Mouse (Mus musculus) left cerebral cortex, postnatal 10 days (tissue): Measurements from ENCODE around the gene Kif6. TPM values are rescaled to one million over a fixed set of nuclear protein-coding genes. Genes with fewer than 3 reads are reported as not detected.
A peak's percentile ranks its signal among the peaks of the same experiment; 100 is the strongest.

Experiments
- DNase-seq, 2 experiments: peaks; one replicate each; pipeline ENCODE4 v3.0.0; 2021 to 2022; ENCODE audit warnings: low spot score in 2 of 2, mixed read lengths in 1 of 2; ENCODE audit errors: extremely low spot score in 1 of 2
- intact Hi-C: fragments of 180-260 bp; cut with DNase I; formaldehyde crosslinking; loops from one replicate; pipeline ENCODE4 v1.15.1; 2025
- total RNA-seq, 2 experiments: library from RNA; stranded (reverse); gene quantifications; 2 replicates each; pipeline ENCODE4 v1.2.3; 2021

Gene Kif6
- total RNA-seq, 2 experiments from 2014 or later: 1.1 to 1.8 TPM

- intact Hi-C loops: no loop called here
- peak in 1 of 2 experiments; percentile 17 for DNase-seq
Measured at GRCm38 (mm10) chr17:49652357-49652756, 37.4 kb downstream of the Kif6 start.

- no peak for DNase-seq
- intact Hi-C loops: no loop called here
Measured at GRCm38 (mm10) chr17:49652800-49653199, 37.9 kb downstream of the Kif6 start.

- intact Hi-C loops: no loop called here
- no peak for DNase-seq
Measured at GRCm38 (mm10) chr17:49661626-49662025, 46.7 kb downstream of the Kif6 start.

- no peak for DNase-seq
- intact Hi-C loops: no loop called here
Measured at GRCm38 (mm10) chr17:49666728-49667127, 51.8 kb downstream of the Kif6 start.

GRCm38 (mm10) chr17:49668296-49668695, 53.4 kb downstream of the Kif6 start:
- intact Hi-C loops: no loop called here
- DNase-seq: no peak

GRCm38 (mm10) chr17:49671921-49672339, 57.0 kb downstream of the Kif6 start:
- intact Hi-C loops: no loop called here
- no peak for DNase-seq

GRCm38 (mm10) chr17:49672421-49672820, 57.5 kb downstream of the Kif6 start:
- no peak for DNase-seq
- intact Hi-C loops: no loop called here

GRCm38 (mm10) chr17:49675629-49676028, 60.7 kb downstream of the Kif6 start:
- no peak for DNase-seq
- intact Hi-C loops: no loop called here

GRCm38 (mm10) chr17:49681410-49681809, 66.5 kb downstream of the Kif6 start:
- no peak for DNase-seq
- intact Hi-C loops: no loop called here

- intact Hi-C loops: no loop called here
- DNase-seq: no peak
Measured at GRCm38 (mm10) chr17:49684146-49684545, 69.2 kb downstream of the Kif6 start.

- DNase-seq: no peak
- intact Hi-C loops: no loop called here
Measured at GRCm38 (mm10) chr17:49690607-49691454, 75.9 kb downstream of the Kif6 start.

- intact Hi-C loops: no loop called here
Measured at GRCm38 (mm10) chr17:49691455-49691805, 76.5 kb downstream of the Kif6 start.

GRCm38 (mm10) chr17:49693206-49693605, 78.3 kb downstream of the Kif6 start:
- intact Hi-C loops: no loop called here
- DNase-seq: no peak

More at GRCm38 (mm10) chr17:49691455-49691805, 76.5 kb downstream of the Kif6 start:
- DNase-seq: no peak

- intact Hi-C loops: no loop called here
- DNase-seq: no peak
Measured at GRCm38 (mm10) chr17:49697220-49697619, 82.3 kb downstream of the Kif6 start.

- DNase-seq: peak in 1 of 2 experiments; percentile 56
- intact Hi-C loops: no loop called here
Measured at GRCm38 (mm10) chr17:49703492-49704249, 88.7 kb downstream of the Kif6 start.

GRCm38 (mm10) chr17:49709192-49709591, 94.3 kb downstream of the Kif6 start:
- intact Hi-C loops: no loop called here
- no peak for DNase-seq

GRCm38 (mm10) chr17:49710101-49710630, 95.2 kb downstream of the Kif6 start:
- intact Hi-C loops: no loop called here
- no peak for DNase-seq

- intact Hi-C loops: no loop called here
- DNase-seq: no peak
Measured at GRCm38 (mm10) chr17:49726206-49726605, 111.3 kb downstream of the Kif6 start.

- no peak for DNase-seq
- intact Hi-C loops: no loop called here
Measured at GRCm38 (mm10) chr17:49726976-49727375, 112.0 kb downstream of the Kif6 start.
